Mouse (Mus musculus): Measurements from ENCODE around the gene Tmem158. TPM values are rescaled to one million over a fixed set of nuclear protein-coding genes. Genes with fewer than 3 reads are reported as not detected.

The Tmem158 gene
- total RNA-seq, 2 experiments from 2014 or later: 2.1 TPM; not detected in 1

DNA sequence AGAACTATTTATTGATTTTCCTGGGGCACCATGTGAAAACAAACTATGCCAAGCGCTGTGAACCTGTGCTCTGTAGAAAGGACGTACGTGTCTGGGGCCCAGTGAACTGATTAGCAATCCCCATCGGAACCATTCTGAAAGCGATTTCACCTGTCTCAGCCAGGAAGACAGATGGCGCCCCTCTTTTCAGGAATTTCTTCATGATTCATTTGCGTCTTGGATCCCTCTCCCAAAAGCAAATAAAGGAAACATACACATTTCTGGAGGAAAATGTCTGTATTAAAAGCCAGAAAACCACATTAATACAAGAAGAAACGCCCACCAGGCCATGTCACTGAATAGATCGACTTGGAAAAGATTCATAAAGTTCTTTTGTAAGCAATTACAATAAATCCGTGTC is 1.8 kb downstream of the Tmem158 start:
- no peak for ATAC-seq (replicated peaks; ENCODE audit: low FRiP score, poor library complexity, severe bottlenecking)

DNA sequence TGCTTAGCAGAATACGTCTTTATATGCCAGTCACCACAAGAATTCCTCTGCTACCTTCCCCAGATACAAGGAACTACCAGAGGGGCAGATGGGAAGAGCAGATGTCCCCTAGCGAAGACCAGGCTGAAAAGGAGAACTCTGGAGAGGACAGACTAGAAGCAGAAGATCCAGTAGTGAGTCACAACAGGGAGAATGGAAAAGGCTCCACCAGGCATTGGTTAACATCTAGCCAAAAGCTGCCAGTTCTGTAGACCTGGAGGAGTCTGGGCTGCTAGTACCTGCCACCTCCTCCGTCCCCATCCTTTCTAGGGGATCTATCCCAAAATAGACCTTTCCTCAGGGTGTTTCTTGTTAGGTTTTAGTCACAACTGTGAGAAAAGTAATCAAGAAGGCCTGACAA is 4.8 kb downstream of the Tmem158 start:
- no peak for ATAC-seq (replicated peaks; ENCODE audit: low FRiP score, poor library complexity, severe bottlenecking)

DNA sequence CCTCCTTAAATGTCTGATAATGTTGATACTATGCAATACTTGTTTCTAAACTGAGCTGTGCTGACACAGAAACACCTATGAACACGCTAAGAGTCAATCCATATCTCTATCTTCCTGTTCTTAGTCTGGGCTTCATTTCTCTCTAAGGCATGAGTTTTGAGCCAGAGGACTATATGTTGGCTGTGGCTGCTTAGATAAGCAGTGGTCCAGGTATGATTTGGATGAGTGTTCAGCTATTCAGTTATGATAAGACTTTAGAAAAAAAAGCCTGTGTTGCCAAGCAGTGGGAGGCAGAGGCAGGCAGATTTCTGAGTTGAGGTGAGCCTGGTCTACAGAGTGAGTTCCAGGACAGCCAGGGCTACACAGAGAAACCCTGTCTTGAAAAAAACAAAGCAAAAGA is 12.6 kb downstream of the Tmem158 start:
- ATAC-seq (replicated peaks; ENCODE audit: low FRiP score, poor library complexity, severe bottlenecking): no peak

DNA sequence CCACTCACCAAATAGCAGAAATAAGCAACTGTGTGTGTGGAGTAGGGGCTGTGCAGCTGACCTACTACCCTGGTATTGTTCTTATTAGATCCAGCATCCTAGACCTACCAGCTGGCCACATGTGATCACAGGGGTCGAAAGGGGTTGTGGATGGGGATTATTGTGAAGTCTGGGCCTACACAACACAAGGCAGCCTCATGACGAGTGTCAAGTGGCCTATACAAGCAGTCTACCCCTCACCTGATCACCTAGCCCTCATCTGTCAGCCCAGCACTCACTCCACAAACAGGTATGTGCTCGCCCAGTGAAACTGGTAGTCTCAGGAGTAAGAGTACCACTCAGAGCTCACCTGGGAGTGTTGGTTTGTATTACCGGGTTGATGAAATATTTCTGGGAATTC is 15.4 kb downstream of the Tmem158 start:
- no peak for ATAC-seq (replicated peaks; ENCODE audit: low FRiP score, poor library complexity, severe bottlenecking)

DNA sequence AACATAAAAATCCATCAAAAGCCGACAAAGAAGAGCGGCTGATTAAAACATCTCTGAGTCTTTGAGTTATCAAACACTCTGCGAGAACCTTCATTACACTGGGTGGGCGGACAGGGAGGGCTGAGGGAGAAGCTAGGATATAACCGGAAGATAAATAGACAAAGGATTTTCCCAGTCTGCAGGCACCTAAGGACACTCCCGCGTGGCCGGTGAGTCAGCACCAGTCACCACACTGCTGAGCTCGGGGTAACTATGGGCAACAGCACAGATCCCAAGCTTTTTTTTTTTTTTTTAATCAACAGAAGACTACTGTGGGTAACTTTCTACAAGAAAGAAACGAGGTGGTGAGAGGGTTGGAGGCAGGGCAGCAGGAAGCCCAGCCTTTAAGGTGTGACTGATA is 16.6 kb downstream of the Tmem158 start:
- no peak for ATAC-seq (replicated peaks; ENCODE audit: low FRiP score, poor library complexity, severe bottlenecking)

DNA sequence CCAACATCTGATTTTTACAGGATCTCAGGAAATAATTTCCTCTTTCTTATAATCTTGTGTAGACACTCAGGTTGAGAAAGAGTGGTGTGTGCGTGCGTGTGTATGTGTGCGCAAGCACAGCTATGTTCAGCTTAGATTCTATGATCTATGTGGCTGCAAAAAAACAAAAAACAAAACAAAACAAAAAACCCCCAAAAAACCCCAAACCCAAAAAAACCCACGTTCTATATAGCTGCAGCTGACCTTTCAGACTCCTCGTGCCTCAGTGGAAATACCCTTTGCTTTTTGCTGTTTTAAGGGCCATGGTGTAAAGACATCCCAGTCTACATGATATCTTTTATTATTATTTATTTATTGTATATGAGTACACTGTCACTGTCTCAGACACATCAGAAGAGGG is 19.4 kb downstream of the Tmem158 start:
- no peak for ATAC-seq (replicated peaks; ENCODE audit: low FRiP score, poor library complexity, severe bottlenecking)

DNA sequence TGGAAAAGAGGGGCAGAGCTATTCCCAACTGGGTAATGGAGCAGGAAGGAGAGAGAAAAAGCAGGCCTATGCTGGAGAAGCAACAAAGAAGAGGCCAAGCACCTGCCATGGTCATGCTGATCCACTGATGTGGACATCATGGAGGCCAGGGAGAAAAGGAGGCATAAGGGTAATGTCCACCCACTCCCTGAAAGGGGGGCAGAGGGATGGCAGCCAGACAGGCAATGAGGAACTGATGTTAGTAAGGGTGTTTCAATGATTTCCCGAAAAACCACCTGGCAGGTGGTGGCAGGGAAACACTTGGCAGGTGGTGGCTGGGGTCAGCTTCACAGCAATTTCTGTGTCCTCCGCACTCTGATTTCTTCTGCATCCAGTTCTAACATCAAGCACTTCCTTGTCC is 19.8 kb downstream of the Tmem158 start:
- ATAC-seq (replicated peaks; ENCODE audit: low FRiP score, poor library complexity, severe bottlenecking): no peak

DNA sequence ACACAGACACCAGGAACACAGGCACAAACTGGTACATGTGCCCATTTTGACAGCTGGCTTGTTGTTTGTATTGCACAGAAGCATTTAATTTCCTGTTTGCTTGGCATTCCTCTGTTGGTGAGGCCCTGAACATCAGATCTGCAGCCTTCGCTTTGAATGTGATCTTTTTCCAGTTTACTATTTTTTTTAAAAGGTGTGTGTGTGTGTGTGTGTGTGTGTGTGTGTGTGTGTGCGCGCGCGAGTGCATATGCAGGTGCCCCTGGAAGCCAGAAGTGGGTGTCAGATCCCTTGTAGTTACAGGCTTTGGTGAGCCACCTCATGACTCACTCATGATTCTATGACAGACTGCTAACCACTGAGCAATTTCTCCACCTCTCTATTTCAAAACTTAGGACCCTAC is 20.3 kb downstream of the Tmem158 start:
- ATAC-seq (replicated peaks; ENCODE audit: low FRiP score, poor library complexity, severe bottlenecking): no peak

DNA sequence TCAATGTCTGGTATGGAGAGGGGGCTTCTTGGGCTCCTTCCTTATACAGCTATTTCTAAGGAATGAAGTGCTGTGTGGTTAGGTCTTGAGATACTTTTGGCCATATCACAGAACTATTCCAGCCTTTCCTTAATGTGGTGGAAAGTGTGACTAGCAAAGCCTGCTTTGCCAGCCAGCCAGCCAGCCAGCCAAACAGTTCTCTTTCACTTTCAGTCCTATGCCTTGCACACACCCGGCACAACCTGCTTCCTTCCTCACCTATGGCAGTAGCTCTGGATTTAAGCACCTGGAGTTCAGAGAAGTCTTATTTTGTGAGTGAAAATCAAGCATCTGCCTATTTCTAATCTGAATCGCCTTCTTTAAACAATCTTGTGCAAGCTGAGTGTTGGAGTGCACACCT is 20.9 kb downstream of the Tmem158 start:
- no peak for ATAC-seq (replicated peaks; ENCODE audit: low FRiP score, poor library complexity, severe bottlenecking)

DNA sequence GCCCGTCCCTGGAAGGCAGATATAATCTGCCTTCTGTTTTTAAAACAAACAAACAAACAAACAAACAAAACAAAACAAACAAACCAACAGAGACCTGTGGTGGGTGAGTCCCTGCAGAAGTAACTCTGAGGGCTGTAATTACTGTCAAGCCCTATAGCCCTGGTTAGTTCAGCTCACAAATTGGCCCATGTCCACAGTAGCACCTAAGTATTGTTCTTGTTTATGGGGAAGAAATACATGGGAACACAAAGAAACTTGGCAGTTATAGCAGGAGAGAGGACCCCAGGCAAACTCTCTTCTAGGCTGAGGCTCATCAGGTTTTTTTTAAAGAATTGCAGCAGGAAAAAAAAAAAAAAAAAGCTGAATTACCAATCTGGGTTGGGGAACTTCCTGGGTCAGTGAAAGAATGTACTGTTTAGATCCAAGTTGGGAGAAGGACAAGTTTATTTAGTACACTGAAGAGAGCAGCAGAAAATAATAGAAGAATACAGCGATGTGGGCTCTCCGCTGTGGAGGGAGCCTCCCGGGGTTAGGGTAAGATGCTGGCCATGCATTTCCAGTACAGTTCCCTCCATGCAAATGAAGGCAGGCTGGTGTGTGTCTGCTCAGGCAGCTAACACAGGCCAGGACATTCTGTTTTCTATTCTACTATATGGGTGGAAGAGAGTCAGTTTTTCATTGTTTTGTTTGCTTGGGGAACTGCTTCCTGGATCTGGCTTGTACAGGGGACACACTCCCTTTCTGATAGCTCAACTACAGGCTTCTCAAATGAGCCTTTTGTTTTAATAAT is 22.1 kb downstream of the Tmem158 start:
- no peak for ATAC-seq (replicated peaks; ENCODE audit: low FRiP score, poor library complexity, severe bottlenecking)

DNA sequence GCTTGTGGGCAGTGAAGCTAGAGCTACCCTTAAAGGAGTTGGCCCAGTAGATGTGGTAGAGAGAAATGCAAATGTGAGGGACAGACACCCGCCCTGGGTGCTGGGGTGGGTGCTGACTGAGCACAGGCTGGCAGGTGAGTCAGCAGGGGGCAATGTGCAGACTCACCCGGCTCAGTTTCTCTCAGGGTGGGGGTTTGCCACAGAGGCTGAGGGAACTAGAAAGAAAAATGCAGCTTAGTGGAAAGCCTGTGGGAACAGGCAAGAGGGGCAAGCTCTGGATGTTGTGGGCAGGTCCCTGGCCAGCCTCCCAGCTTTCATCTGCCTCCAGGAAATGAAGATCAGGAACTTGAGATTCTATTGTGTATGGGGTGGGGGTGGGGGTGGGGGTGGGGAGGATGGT is 22.8 kb downstream of the Tmem158 start:
- ATAC-seq (replicated peaks; ENCODE audit: low FRiP score, poor library complexity, severe bottlenecking): no peak

DNA sequence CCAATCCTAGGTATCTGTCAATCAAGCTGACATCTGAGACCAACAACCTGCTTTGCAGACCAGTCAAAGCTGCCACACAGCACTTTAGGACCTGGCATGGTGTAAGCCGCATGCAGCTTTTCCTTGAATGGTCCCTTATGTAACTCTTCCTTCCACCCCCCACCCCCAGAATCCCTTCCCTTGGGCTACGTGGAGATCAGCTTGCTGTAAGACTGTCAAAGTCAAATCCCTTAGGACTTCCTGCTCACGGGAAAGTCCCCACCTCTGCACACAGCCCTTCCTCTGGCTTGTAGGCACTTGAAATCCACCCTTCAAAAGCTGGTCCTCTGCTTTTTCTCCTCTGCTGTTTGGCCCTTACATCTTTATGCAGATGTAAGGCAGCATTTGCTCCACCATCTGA is 24.9 kb downstream of the Tmem158 start:
- ATAC-seq (replicated peaks; ENCODE audit: low FRiP score, poor library complexity, severe bottlenecking): no peak

DNA sequence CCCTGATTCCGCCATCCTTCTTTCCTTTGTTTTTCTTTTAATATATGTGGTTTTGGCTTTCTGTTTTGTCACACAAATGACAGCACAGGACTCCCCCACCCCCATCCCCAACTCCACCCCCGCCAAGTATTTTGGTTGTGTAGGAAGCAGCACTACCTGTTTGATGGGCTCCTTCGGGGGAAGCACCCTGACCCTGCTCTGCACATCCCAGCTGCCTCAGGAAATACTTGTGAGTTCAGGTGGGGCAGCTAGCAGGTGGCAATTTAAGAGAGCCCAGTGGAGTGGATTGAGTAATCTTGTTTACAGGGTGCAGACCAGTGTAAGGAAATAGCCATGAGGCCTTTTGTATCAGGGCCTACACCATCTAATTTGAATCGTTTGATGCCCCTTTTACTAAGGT is 30.7 kb downstream of the Tmem158 start:
- ATAC-seq (replicated peaks; ENCODE audit: low FRiP score, poor library complexity, severe bottlenecking): no peak

DNA sequence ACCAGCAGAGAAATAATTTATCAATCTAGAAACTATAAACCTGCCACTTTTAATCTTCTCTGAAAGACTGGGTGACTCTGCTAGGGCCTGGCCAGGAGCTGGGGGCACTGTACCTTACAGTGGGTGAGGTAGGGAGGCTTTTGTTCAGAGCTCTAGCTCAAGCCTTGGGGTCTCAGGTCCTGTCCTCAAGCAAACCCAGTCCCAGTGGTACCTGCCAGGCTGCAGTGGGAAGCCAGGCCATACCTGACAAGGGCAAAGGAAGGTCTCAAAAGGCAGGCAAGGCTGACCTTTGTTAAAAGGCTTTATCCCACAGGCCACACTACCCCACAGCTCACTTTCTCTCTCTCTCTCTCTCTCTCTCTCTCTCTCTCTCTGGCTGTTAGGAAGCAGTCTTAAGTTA is 31.9 kb downstream of the Tmem158 start:
- no peak for ATAC-seq (replicated peaks; ENCODE audit: low FRiP score, poor library complexity, severe bottlenecking)

DNA sequence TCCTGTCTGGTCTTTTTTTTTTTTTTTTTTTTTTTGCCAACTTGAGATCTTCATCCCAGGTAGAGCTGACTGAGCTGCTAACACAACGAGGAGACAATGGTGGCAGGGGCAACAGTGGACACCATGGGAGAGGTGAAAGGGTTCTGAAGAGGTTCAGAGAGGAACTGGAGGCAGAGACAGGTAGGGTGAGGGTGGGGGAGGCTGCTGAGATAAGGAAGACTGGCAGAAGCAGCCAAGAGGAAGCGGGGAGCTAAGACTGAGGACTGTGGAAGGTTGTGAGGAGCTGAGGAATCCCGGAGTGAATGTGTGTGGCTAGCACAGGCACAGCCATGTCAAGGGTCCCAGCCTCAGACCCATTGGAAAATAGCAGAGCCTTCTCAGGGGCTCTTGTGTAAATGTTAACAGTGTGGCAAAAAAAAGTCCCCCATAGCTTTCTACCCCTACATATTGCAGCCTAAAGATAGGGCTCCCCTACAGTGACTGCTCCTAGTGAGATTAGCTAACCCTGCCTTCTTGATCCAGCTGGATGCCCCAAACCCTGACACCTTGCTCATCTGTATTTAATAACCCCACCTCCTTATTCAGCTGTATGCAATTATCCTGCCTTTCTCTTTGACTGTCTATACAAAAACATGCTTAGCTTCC is 33.3 kb downstream of the Tmem158 start:
- peak; percentile 86 for ATAC-seq (replicated peaks; ENCODE audit: low FRiP score, poor library complexity, severe bottlenecking)

DNA sequence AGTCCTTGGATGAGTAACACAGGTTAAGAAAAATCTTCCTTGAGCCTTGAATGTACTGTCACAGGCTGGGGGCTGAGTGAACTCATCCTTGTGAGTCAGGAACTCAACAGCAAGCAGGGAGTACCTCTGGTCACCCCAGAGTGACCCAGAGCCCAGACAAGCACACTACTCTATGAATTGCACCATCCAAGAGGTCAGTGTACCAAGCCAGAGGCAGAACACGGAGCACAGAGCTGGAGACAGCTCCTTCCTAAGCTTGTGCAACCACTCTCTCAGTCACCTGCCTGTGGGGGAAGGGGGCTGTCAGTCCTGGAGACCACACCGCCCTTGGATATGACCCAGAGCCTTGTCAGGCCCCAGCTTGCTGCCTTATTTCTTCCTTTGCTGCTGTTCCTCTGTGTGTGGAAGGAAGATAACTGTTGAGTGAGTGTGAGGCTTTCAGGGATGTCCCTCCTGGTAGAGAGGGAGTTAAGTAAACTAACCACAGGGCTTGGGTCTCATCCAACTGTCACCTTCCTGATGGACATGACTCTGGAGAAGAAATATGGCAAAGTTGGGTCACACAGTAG is 35.6 kb downstream of the Tmem158 start:
- no peak for ATAC-seq (replicated peaks; ENCODE audit: low FRiP score, poor library complexity, severe bottlenecking)

DNA sequence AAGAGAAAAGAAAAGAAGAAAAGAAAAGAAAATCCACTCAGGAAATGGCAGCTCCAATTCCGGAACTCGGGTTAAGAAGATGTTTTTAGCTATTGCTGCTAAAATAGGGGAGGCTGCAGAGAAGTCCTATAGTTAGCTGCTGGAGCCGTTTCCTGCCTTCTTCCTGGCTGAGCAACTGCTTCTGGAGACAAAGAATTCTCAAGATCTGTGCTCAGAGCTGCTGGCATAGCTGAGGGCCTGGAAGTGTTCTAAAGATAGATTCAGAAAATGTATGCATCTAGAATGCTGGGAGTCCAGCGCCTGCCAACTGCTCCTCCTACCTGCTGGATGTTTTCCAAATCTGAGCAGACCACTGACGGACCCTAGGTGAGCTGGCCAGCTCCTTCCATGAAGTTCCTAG is 40.7 kb downstream of the Tmem158 start:
- no peak for ATAC-seq (replicated peaks; ENCODE audit: low FRiP score, poor library complexity, severe bottlenecking)

DNA sequence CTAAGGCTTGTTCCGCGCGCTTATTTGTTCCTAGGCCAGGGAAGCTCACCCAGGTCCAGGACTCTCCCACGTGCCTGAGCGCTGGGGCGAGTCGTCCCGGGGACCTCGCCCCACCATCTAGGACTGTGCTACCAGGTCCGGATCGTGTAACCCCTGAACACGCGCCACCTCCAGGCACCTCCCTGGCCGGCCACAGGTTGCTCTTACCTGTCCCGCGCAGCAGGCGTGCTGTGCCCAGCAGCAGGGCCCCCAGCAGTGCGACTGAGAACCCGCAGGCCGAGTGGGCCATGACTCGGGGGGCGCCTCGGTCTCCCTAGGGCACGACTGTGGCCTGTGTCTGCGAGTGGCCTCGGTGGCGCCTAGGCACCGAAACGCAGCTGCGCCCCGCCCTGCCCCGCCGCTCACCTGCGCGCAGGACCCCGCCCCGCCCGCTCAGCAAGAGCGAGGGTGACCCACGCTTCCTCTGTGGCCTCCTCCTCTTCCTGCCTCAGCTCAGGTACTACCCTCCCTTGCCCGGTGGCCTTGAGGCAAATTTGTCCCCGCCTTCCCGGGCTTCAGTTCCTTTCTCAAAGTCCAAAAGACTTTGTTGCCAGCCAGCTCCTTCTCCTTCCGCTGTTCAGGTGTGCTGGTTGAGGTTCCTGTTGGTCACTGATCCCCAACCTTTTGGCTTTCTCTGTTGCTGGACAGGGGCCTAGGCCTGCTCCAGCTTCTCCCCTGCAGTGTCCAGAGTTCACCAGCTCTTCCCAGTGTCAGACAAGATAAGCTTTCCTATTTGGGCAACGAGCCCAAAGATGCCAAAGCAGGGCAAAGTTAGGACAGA is 44.7 kb downstream of the Tmem158 start, which contains the start of gene Cdcp1:
Gene Cdcp1, minus strand, starts transcription at position 418 of the 820 bp plus-strand sequence.
- no peak for ATAC-seq (replicated peaks; ENCODE audit: low FRiP score, poor library complexity, severe bottlenecking)

DNA sequence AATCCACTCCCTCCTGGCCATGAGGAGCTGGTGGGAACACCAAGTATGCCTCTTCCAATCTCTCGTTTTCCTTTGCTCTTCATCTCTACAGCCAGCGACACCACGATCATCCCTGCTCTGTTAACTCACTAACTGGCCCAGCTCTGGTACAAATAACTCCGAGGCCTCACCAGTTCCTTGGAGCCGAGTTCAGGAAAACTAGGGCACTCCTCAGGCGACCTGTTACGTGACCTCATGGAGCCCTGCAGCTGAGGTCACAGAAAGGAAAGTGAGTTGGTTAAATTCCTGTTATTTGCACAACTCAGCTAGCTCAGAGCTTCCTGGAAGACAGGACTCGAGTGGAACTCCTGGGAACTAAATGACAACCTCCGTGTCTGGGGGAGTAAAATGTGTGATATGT is 47.2 kb downstream of the Tmem158 start:
- no peak for ATAC-seq (replicated peaks; ENCODE audit: low FRiP score, poor library complexity, severe bottlenecking)

Data from erythroid progenitor cell, adult 5-6 weeks (primary cell).